Mouse (Mus musculus) limb, embryonic 13.5 days (tissue): ENCODE data around the gene Smim14. TPM values are rescaled to one million over a fixed set of nuclear protein-coding genes. Genes with fewer than 3 reads are reported as not detected.
"Not testable (repeated sequence)": the region's sequence is repeated elsewhere in the genome, so short reads cannot be mapped to it uniquely, and the experiment has no call there.

Experiments
- ATAC-seq: fragments of 200-750 bp; cut with Nextera tagmentation; 2 replicates; pipeline ENCODE4 v1.8.0; 2017; ENCODE audit warnings: low read depth, moderate number of reproducible peaks, moderate TSS enrichment; ENCODE audit not compliant: low FRiP score
- H3K27ac ChIP-seq: fragments of 300-500 bp; sonication (generic); 2 replicates; pipeline ENCODE4 v1.5.1; 2015; ENCODE audit warnings: inconsistent platforms, mild to moderate bottlenecking, moderate library complexity
- H3K27me3 ChIP-seq: fragments of 300-500 bp; sonication (generic); 2 replicates; pipeline ENCODE4 v1.6.1; 2015; ENCODE audit warnings: mild to moderate bottlenecking, inconsistent platforms
- H3K36me3 ChIP-seq: fragments of 300-500 bp; sonication (generic); 2 replicates; pipeline ENCODE4 v1.6.1; 2015; ENCODE audit warnings: inconsistent platforms, mild to moderate bottlenecking, moderate library complexity
- H3K4me1 ChIP-seq: fragments of 300-500 bp; sonication (generic); 2 replicates; pipeline ENCODE4 v1.6.1; 2015; ENCODE audit warnings: inconsistent platforms
- H3K4me2 ChIP-seq: fragments of 300-500 bp; sonication (generic); replicated peaks from 2 replicates; pipeline ENCODE4 v1.6.1; 2015; ENCODE audit warnings: inconsistent platforms, mild to moderate bottlenecking, moderate library complexity
- H3K4me3 ChIP-seq: fragments of 300-500 bp; sonication (generic); 2 replicates; pipeline ENCODE4 v1.5.1; 2015; ENCODE audit warnings: moderate library complexity, mild to moderate bottlenecking, inconsistent platforms
- H3K9ac ChIP-seq: fragments of 300-500 bp; sonication (generic); 2 replicates; pipeline ENCODE4 v1.6.1; 2015; ENCODE audit warnings: mild to moderate bottlenecking, inconsistent platforms
- H3K9me3 ChIP-seq: fragments of 300-500 bp; sonication (generic); 2 replicates; pipeline ENCODE4 v1.6.1; 2016; ENCODE audit warnings: inconsistent platforms
- WGBS: fragments of 180-500 bp; shearing (Covaris S2); methylation state at CpG from one replicate; pipeline ENCODE4 v1.1.7; 2015; 5-methylcytosine and 5-hydroxymethylcytosine counted together
- polyA plus RNA-seq: library from polyadenylated mRNA; unstranded; fragments of >200 nt; fragmentation: Nextera tagmentation; extraction: Ambion mirVana; gene quantifications from 2 replicates; pipeline ENCODE4 v1.2.1, GENCODE M21; 2015

Smim14 gene
- polyA plus RNA-seq, 1 experiment from 2014 or later = 116 TPM

- no peak for ATAC-seq
- Histone ChIP-seq H3K4me1 (peaks cover 19% of the 10 kb centered on the region), H3K4me2 (no peak overlapping the region), H3K27ac (no peak overlapping the region), H3K36me3 (0 out of 2 replicates have a peak, but pooled peaks cover 3% of the 10 kb centered on the region), H3K27me3 (no peaks in the 10 kb centered on the region), H3K9ac (no peak overlapping the region), H3K4me3 (no peak overlapping the region), H3K9me3 (no peaks in the 10 kb centered on the region)
- 96% methylated on average over 3 of the region's 3 CpGs for WGBS
Measured at GRCm38 (mm10) chr5:65539786-65540185, 2.8 kb upstream of the Smim14 start.

GRCm38 (mm10) chr5:65538829-65539228 lies 1.8 kb upstream of the Smim14 start:
- H3K4me2 ChIP-seq = peak overlapping the region; percentile 58
- no peak for ATAC-seq
- H3K27ac ChIP-seq = no peak overlapping the region
- H3K27me3 ChIP-seq = no peaks in the 10 kb centered on the region
- 55% methylated on average over 4 of the region's 4 CpGs for whole genome bisulfite sequencing
- H3K36me3 ChIP-seq = no peaks in the 10 kb centered on the region
- peak overlapping the region; percentile 34 for H3K4me3 ChIP-seq
- H3K4me1 ChIP-seq = peaks cover 19% of the 10 kb centered on the region
- no peak overlapping the region for H3K9ac ChIP-seq
- H3K9me3 ChIP-seq = no peaks in the 10 kb centered on the region

- H3K27ac ChIP-seq = peak overlapping the region; percentile 99
- H3K27me3 ChIP-seq = no peaks in the 10 kb centered on the region
- WGBS = under 1% methylated on average over 4 of the region's 4 CpGs
- H3K36me3 ChIP-seq = no peaks in the 10 kb centered on the region
- peak overlapping the region; percentile 94 for H3K4me3 ChIP-seq
- peaks cover 16% of the 10 kb centered on the region for H3K4me1 ChIP-seq
- H3K4me2 ChIP-seq = peak overlapping the region; percentile 69
- no peaks in the 10 kb centered on the region for H3K9me3 ChIP-seq
- peak overlapping the region; percentile 98 for H3K9ac ChIP-seq
- ATAC-seq = no peak
Measured at GRCm38 (mm10) chr5:65538121-65538520, 1.1 kb upstream of the Smim14 start.

- Histone ChIP-seq H3K4me3 (peak overlapping the region; percentile 94), H3K36me3 (no peaks in the 10 kb centered on the region), H3K4me2 (peak overlapping the region; percentile 69), H3K9me3 (no peaks in the 10 kb centered on the region), H3K27ac (peak overlapping the region; percentile 99), H3K4me1 (peaks cover 13% of the 10 kb centered on the region), H3K9ac (peak overlapping the region; percentile 98), H3K27me3 (no peaks in the 10 kb centered on the region)
- under 1% methylated on average over 39 of the region's 59 CpGs for WGBS
- ATAC-seq = peak; percentile 62
Measured at GRCm38 (mm10) chr5:65537420-65538071, 562 bp upstream of the Smim14 start.

GRCm38 (mm10) chr5:65536068-65536465 lies 917 bp downstream of the Smim14 start:
- Histone ChIP-seq H3K27ac (peak overlapping the region; percentile 99), H3K4me1 (peaks cover 10% of the 10 kb centered on the region), H3K4me2 (peak overlapping the region; percentile 69), H3K4me3 (peak overlapping the region; percentile 94), H3K9ac (peak overlapping the region; percentile 98)
- ATAC-seq, H3K27me3 ChIP-seq, H3K36me3 ChIP-seq, H3K9me3 ChIP-seq: not testable (repeated sequence)
- WGBS = 83% methylated on average over 10 of the region's 10 CpGs

GRCm38 (mm10) chr5:65535457-65536067 lies 1.4 kb downstream of the Smim14 start:
- H3K4me1 ChIP-seq = peaks cover 10% of the 10 kb centered on the region
- no peak for ATAC-seq
- no peaks in the 10 kb centered on the region for H3K27me3 ChIP-seq
- H3K27ac ChIP-seq = no peak overlapping the region
- no peak overlapping the region for H3K4me2 ChIP-seq
- no peak overlapping the region for H3K4me3 ChIP-seq
- WGBS = 74% methylated on average over 5 of the region's 5 CpGs
- no peaks in the 10 kb centered on the region for H3K9me3 ChIP-seq
- H3K9ac ChIP-seq = no peak overlapping the region
- H3K36me3 ChIP-seq = no peaks in the 10 kb centered on the region

- Histone ChIP-seq H3K27me3 (no peaks in the 10 kb centered on the region), H3K4me1 (peaks cover 10% of the 10 kb centered on the region), H3K4me3 (no peak overlapping the region), H3K27ac (no peak overlapping the region), H3K4me2 (no peak overlapping the region), H3K9ac (no peak overlapping the region), H3K9me3 (no peaks in the 10 kb centered on the region), H3K36me3 (no peaks in the 10 kb centered on the region)
- no peak for ATAC-seq
- WGBS = 75% methylated on average over 4 of the region's 4 CpGs
Measured at GRCm38 (mm10) chr5:65534496-65534895, 2.5 kb downstream of the Smim14 start.

GRCm38 (mm10) chr5:65531283-65531682 lies 5.7 kb downstream of the Smim14 start:
- no peaks in the 10 kb centered on the region for H3K36me3 ChIP-seq
- no peaks in the 10 kb centered on the region for H3K9me3 ChIP-seq
- no peak overlapping the region for H3K4me3 ChIP-seq
- ATAC-seq = no peak
- no peak overlapping the region for H3K4me2 ChIP-seq
- H3K27me3 ChIP-seq = no peaks in the 10 kb centered on the region
- no peak overlapping the region for H3K9ac ChIP-seq
- WGBS = 74% methylated on average over 3 of the region's 3 CpGs
- no peak overlapping the region for H3K27ac ChIP-seq
- H3K4me1 ChIP-seq = peaks cover 1% of the 10 kb centered on the region

GRCm38 (mm10) chr5:65525674-65526443 lies 11.1 kb downstream of the Smim14 start:
- H3K27ac ChIP-seq = no peak overlapping the region
- WGBS = 8% methylated on average over 8 of the region's 8 CpGs
- no peak for ATAC-seq

GRCm38 (mm10) chr5:65524831-65525230 lies 12.2 kb downstream of the Smim14 start:
- no peak overlapping the region for H3K9ac ChIP-seq
- no peaks in the 10 kb centered on the region for H3K36me3 ChIP-seq
- H3K4me3 ChIP-seq = no peak overlapping the region
- no peaks in the 10 kb centered on the region for H3K27me3 ChIP-seq
- H3K4me2 ChIP-seq = no peak overlapping the region
- H3K4me1 ChIP-seq = peaks cover 7% of the 10 kb centered on the region
- no peak for ATAC-seq
- H3K27ac ChIP-seq = no peak overlapping the region
- H3K9me3 ChIP-seq = no peaks in the 10 kb centered on the region
- 80% methylated on average over 4 of the region's 4 CpGs for WGBS

More at GRCm38 (mm10) chr5:65525674-65526443, 11.1 kb downstream of the Smim14 start:
- Histone ChIP-seq H3K4me1 (peaks cover 7% of the 10 kb centered on the region), H3K27me3 (no peaks in the 10 kb centered on the region), H3K4me2 (no peak overlapping the region), H3K36me3 (no peaks in the 10 kb centered on the region), H3K4me3 (no peak overlapping the region), H3K9me3 (no peaks in the 10 kb centered on the region), H3K9ac (no peak overlapping the region)

- H3K27me3 ChIP-seq = no peaks in the 10 kb centered on the region
- H3K27ac ChIP-seq = no peak overlapping the region
- H3K36me3 ChIP-seq = no peaks in the 10 kb centered on the region
- WGBS = 87% methylated on average over 1 of the region's 1 CpGs
- no peak overlapping the region for H3K4me2 ChIP-seq
- H3K9ac ChIP-seq = no peak overlapping the region
- no peak overlapping the region for H3K4me3 ChIP-seq
- no peaks in the 10 kb centered on the region for H3K9me3 ChIP-seq
- H3K4me1 ChIP-seq = peaks cover 7% of the 10 kb centered on the region
- no peak for ATAC-seq
Measured at GRCm38 (mm10) chr5:65521803-65522202, 15.2 kb downstream of the Smim14 start.

- H3K4me3 ChIP-seq = no peak overlapping the region
- H3K27me3 ChIP-seq = no peaks in the 10 kb centered on the region
- H3K36me3 ChIP-seq = no peaks in the 10 kb centered on the region
- 56% methylated on average over 5 of the region's 5 CpGs for WGBS
- no peaks in the 10 kb centered on the region for H3K9me3 ChIP-seq
- no peak overlapping the region for H3K27ac ChIP-seq
- H3K4me1 ChIP-seq = peaks cover 9% of the 10 kb centered on the region; the same call in 1 of the 2 replicates
- no peak overlapping the region for H3K9ac ChIP-seq
- ATAC-seq = no peak
- H3K4me2 ChIP-seq = no peak overlapping the region
Measured at GRCm38 (mm10) chr5:65514635-65515278, 22.2 kb downstream of the Smim14 start.
